Mouse (Mus musculus) myocyte (in vitro differentiated cells): ENCODE measurements around the gene Lyzl4. TPM values are rescaled to one million over a fixed set of nuclear protein-coding genes. Genes with fewer than 3 reads are reported as not detected.

Source experiments
- H3K27me3 ChIP-seq: one replicate; pipeline ENCODE4 v1.6.1; 2011; ENCODE audit not compliant: control insufficient read depth, insufficient read depth, insufficient read length
- H3K36me3 ChIP-seq: one replicate; pipeline ENCODE4 v1.6.1; 2011; ENCODE audit not compliant: control insufficient read depth, insufficient read depth
- H3K4me2 ChIP-seq: one replicate; pipeline ENCODE4 v1.6.1; 2011; ENCODE audit warnings: low read depth, control low read depth
- H3K4me3 ChIP-seq: one replicate; pipeline ENCODE4 v1.5.1; 2011; ENCODE audit warnings: mild to moderate bottlenecking, control low read depth, moderate library complexity
- H3K79me2 ChIP-seq: one replicate; pipeline ENCODE4 v1.6.1; 2011; ENCODE audit not compliant: control insufficient read depth, insufficient read depth
- H3ac ChIP-seq: one replicate; pipeline ENCODE4 v1.6.1; 2011; ENCODE audit not compliant: control insufficient read depth, insufficient read length
- CEBPB ChIP-seq: IDR thresholded peaks from 2 replicates; pipeline ENCODE4 v1.6.1; 2011; ENCODE audit warnings: mild to moderate bottlenecking, moderate library complexity; ENCODE audit not compliant: poor library complexity, insufficient read depth, severe bottlenecking
- E2F4 ChIP-seq: IDR thresholded peaks from one replicate; pipeline ENCODE4 v1.6.1; 2011; ENCODE audit warnings: mild to moderate bottlenecking, control low read depth, moderate library complexity; ENCODE audit not compliant: insufficient read depth
- MAX ChIP-seq: IDR thresholded peaks from one replicate; pipeline ENCODE4 v1.6.1; 2011; ENCODE audit warnings: low read depth, mild to moderate bottlenecking, control low read depth
- MYOD1 ChIP-seq, 3 experiments: IDR thresholded peaks; one replicate each; pipeline ENCODE4 v1.6.1; 2011; ENCODE audit warnings: control low read depth in 2 of 3, low read depth in 2 of 3, mild to moderate bottlenecking in 2 of 3, moderate library complexity in 1 of 3; ENCODE audit not compliant: insufficient read length in 2 of 3, control insufficient read depth in 1 of 3
- MYOG ChIP-seq, 3 experiments: IDR thresholded peaks; one replicate each; pipeline ENCODE4 v1.6.1; 2011; ENCODE audit warnings: control low read depth in 2 of 3, low read depth in 2 of 3, mild to moderate bottlenecking in 2 of 3; ENCODE audit not compliant: insufficient read length in 2 of 3, control insufficient read depth in 1 of 3, insufficient read depth in 1 of 3
- POLR2A ChIP-seq: IDR thresholded peaks from one replicate; pipeline ENCODE4 v1.6.1; 2011; ENCODE audit warnings: low read depth, mild to moderate bottlenecking, control low read depth, moderate library complexity; ENCODE audit not compliant: insufficient read length
- POLR2AphosphoS2 ChIP-seq: IDR thresholded peaks from one replicate; pipeline ENCODE4 v1.6.1; 2011; ENCODE audit warnings: low read depth, control low read depth; ENCODE audit not compliant: insufficient read length
- REST ChIP-seq: IDR thresholded peaks from one replicate; pipeline ENCODE4 v1.6.1; 2011; ENCODE audit warnings: mild to moderate bottlenecking, control low read depth, moderate library complexity; ENCODE audit not compliant: insufficient read depth, insufficient read length
- SRF ChIP-seq: IDR thresholded peaks from one replicate; pipeline ENCODE4 v1.6.1; 2011; ENCODE audit warnings: low read depth; ENCODE audit not compliant: control insufficient read depth, insufficient read length
- TCF12 ChIP-seq: IDR thresholded peaks from one replicate; pipeline ENCODE4 v1.6.1; 2011; ENCODE audit warnings: mild to moderate bottlenecking, control low read depth; ENCODE audit not compliant: poor library complexity, insufficient read depth, severe bottlenecking
- TCF3 ChIP-seq: IDR thresholded peaks from one replicate; pipeline ENCODE4 v1.6.1; 2011; ENCODE audit warnings: low read depth, control low read depth; ENCODE audit not compliant: insufficient read length
- USF1 ChIP-seq: IDR thresholded peaks from one replicate; pipeline ENCODE4 v1.6.1; 2011; ENCODE audit warnings: low read depth, mild to moderate bottlenecking, control low read depth, moderate library complexity
- polyA plus RNA-seq: library from polyadenylated mRNA; unstranded; fragments of >200 nt; fragmentation: generic; extraction: Trizol; gene quantifications from one replicate; pipeline ENCODE4 v1.2.1, GENCODE M21; 2012; ENCODE audit warnings: missing spikeins

The Lyzl4 gene
- polyA plus RNA-seq, 1 experiment: not detected

- Histone ChIP-seq H3K4me3 (no peak overlapping the region), H3K36me3 (no peaks in the 10 kb centered on the region), H3K79me2 (no peaks in the 10 kb centered on the region), H3ac (no peak overlapping the region), H3K27me3 (no peaks in the 10 kb centered on the region), H3K4me2 (no peak overlapping the region)
- TF ChIP-seq MYOD1 (IDR thresholded peaks at IDR 0.05; ENCODE audit: control insufficient read depth in 1 of 3, insufficient read length in 2 of 3, low read depth in 2 of 3) (no peak), POLR2AphosphoS2 (no peak), E2F4 (no peak), TCF3 (no peak), USF1 (no peak), SRF (no peak), MYOG (IDR thresholded peaks at IDR 0.05; ENCODE audit: control insufficient read depth in 1 of 3, insufficient read depth in 1 of 3, insufficient read length in 2 of 3, low read depth in 2 of 3) (no peak), MAX (no peak), POLR2A (no peak), CEBPB (no peak), TCF12 (no peak)
Measured at GRCm38 (mm10) chr9:121681191-121681590, 39.3 kb upstream of the Lyzl4 start.

GRCm38 (mm10) chr9:121679549-121679948 lies 37.7 kb upstream of the Lyzl4 start:
- no peaks in the 10 kb centered on the region for H3K79me2 ChIP-seq
- no peak overlapping the region for H3K4me3 ChIP-seq
- H3K27me3 ChIP-seq: no peaks in the 10 kb centered on the region
- TF ChIP-seq POLR2A: no peak
- peak in 1 of 3 experiments; percentile 21 for TF ChIP-seq MYOD1 (IDR thresholded peaks at IDR 0.05; ENCODE audit: control insufficient read depth in 1 of 3, insufficient read length in 2 of 3, low read depth in 2 of 3)
- H3K36me3 ChIP-seq: no peaks in the 10 kb centered on the region
- H3ac ChIP-seq: no peak overlapping the region
- no peak overlapping the region for H3K4me2 ChIP-seq

GRCm38 (mm10) chr9:121677476-121677875 lies 35.6 kb upstream of the Lyzl4 start:
- Histone ChIP-seq H3K27me3 (no peaks in the 10 kb centered on the region), H3K36me3 (no peaks in the 10 kb centered on the region), H3K4me2 (no peak overlapping the region), H3ac (no peak overlapping the region), H3K4me3 (no peak overlapping the region), H3K79me2 (no peaks in the 10 kb centered on the region)
- TF ChIP-seq POLR2A (no peak), SRF (no peak), REST (no peak), TCF3 (no peak), MAX (no peak)

- H3ac ChIP-seq: no peak overlapping the region
- no peak overlapping the region for H3K4me2 ChIP-seq
- no peak for TF ChIP-seq E2F4
Measured at GRCm38 (mm10) chr9:121677069-121677468, 35.2 kb upstream of the Lyzl4 start.

GRCm38 (mm10) chr9:121675556-121675955 lies 33.7 kb upstream of the Lyzl4 start:
- no peaks in the 10 kb centered on the region for H3K36me3 ChIP-seq
- H3ac ChIP-seq: no peak overlapping the region
- H3K4me2 ChIP-seq: no peak overlapping the region
- no peaks in the 10 kb centered on the region for H3K79me2 ChIP-seq
- H3K27me3 ChIP-seq: no peaks in the 10 kb centered on the region
- TF ChIP-seq E2F4: no peak
- no peak for TF ChIP-seq SRF
- TF ChIP-seq TCF12: no peak
- no peak for TF ChIP-seq USF1
- TF ChIP-seq TCF3: no peak
- no peak for TF ChIP-seq REST
- TF ChIP-seq MYOD1 (IDR thresholded peaks at IDR 0.05; ENCODE audit: control insufficient read depth in 1 of 3, insufficient read length in 2 of 3, low read depth in 2 of 3): no peak
- TF ChIP-seq CEBPB: no peak
- no peak for TF ChIP-seq POLR2A
- no peak for TF ChIP-seq POLR2AphosphoS2
- TF ChIP-seq MAX: no peak
- TF ChIP-seq MYOG (IDR thresholded peaks at IDR 0.05; ENCODE audit: control insufficient read depth in 1 of 3, insufficient read depth in 1 of 3, insufficient read length in 2 of 3, low read depth in 2 of 3): no peak
- no peak overlapping the region for H3K4me3 ChIP-seq

More at GRCm38 (mm10) chr9:121677069-121677468, 35.2 kb upstream of the Lyzl4 start:
- no peak overlapping the region for H3K4me3 ChIP-seq
- no peaks in the 10 kb centered on the region for H3K27me3 ChIP-seq
- no peaks in the 10 kb centered on the region for H3K79me2 ChIP-seq
- H3K36me3 ChIP-seq: no peaks in the 10 kb centered on the region

GRCm38 (mm10) chr9:121675011-121675410 lies 33.1 kb upstream of the Lyzl4 start:
- TF ChIP-seq USF1: no peak
- TF ChIP-seq TCF3: no peak
- no peak for TF ChIP-seq POLR2A
- TF ChIP-seq TCF12: no peak
- TF ChIP-seq MYOG (IDR thresholded peaks at IDR 0.05; ENCODE audit: control insufficient read depth in 1 of 3, insufficient read depth in 1 of 3, insufficient read length in 2 of 3, low read depth in 2 of 3): no peak
- no peak for TF ChIP-seq SRF
- TF ChIP-seq CEBPB: no peak
- TF ChIP-seq MYOD1 (IDR thresholded peaks at IDR 0.05; ENCODE audit: control insufficient read depth in 1 of 3, insufficient read length in 2 of 3, low read depth in 2 of 3): no peak
- TF ChIP-seq E2F4: no peak
- no peak for TF ChIP-seq REST
- TF ChIP-seq MAX: no peak
- no peak for TF ChIP-seq POLR2AphosphoS2
- Histone ChIP-seq H3K27me3 (no peaks in the 10 kb centered on the region), H3ac (no peak overlapping the region), H3K79me2 (no peaks in the 10 kb centered on the region), H3K36me3 (no peaks in the 10 kb centered on the region), H3K4me3 (no peak overlapping the region), H3K4me2 (no peak overlapping the region)
